Mouse (Mus musculus): ENCODE data around the gene Krt20. TPM values are rescaled to one million over a fixed set of nuclear protein-coding genes. Genes with fewer than 3 reads are reported as not detected.

Gene Krt20
- polyA plus RNA-seq, 1 experiment from 2014 or later: 1.6 TPM

GRCm38 (mm10) chr11:99448769-99449168 lies 10.8 kb upstream of the Krt20 start:
- H3K27me3 ChIP-seq (ENCODE audit: insufficient read depth, poor library complexity, severe bottlenecking): no peaks in the 10 kb centered on the region
- no peak for DNase-seq (ENCODE audit: low spot score)
- H3K9me3 ChIP-seq: no peaks in the 10 kb centered on the region
- no peaks in the 10 kb centered on the region for H3K36me3 ChIP-seq
- no peaks in the 10 kb centered on the region for H3K4me1 ChIP-seq (replicated peaks)
- no peak overlapping the region for H3K27ac ChIP-seq
- WGBS: 75% methylated on average over 2 of the region's 2 CpGs
- H3K4me3 ChIP-seq: no peak overlapping the region

DNA sequence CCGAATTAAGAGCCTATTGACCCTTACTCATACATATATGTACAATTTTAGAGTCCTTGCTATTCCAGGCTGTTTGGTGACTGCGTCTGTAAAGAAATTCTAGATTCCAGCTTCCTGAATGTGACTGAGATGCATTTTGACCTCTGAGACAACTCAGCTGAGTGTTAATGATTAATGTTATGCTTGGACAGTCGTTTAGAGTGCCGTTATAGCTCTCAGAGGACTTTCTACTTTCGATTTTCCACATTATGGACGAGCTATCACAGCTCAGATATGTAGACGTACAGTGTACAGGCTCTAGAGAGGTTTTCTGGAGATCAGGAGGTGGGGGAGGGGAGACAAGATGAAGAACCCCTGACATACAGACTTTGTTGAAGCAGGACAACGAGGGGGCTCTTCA lies 3.3 kb upstream of the Krt20 start:
- 74% methylated on average over 8 of the region's 8 CpGs for WGBS
- H3K27ac ChIP-seq: no peak overlapping the region
- 0 out of 2 replicates have a peak, but pooled peaks cover 4% of the 10 kb centered on the region for H3K4me1 ChIP-seq (replicated peaks)
- no peaks in the 10 kb centered on the region for H3K27me3 ChIP-seq (ENCODE audit: insufficient read depth, poor library complexity, severe bottlenecking)
- no peaks in the 10 kb centered on the region for H3K36me3 ChIP-seq
- H3K9me3 ChIP-seq: no peaks in the 10 kb centered on the region
- DNase-seq (ENCODE audit: low spot score): no peak
- no peak overlapping the region for H3K4me3 ChIP-seq

DNA sequence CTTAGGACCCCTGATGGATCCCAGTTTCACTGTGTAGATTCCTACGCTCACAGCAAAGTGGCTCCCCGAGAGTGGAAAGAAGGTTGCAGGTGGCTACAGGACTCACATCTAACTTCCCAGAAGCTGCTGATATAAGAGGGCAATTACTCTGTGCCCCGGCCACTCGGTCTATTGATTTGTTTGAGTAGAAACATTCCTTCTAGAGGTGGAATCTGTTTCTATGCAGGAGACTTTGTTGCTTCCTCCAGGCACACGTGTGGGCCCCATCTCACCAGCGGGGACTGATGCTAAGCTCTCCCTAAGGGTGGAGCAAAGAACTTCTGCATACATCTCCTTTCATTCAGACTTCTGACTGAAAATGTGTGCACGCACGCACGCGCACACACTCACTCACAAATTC lies 1.5 kb upstream of the Krt20 start:
- no peaks in the 10 kb centered on the region for H3K36me3 ChIP-seq
- 0 out of 2 replicates have a peak, but pooled peaks cover 4% of the 10 kb centered on the region for H3K4me1 ChIP-seq (replicated peaks)
- no peaks in the 10 kb centered on the region for H3K9me3 ChIP-seq
- H3K27me3 ChIP-seq (ENCODE audit: insufficient read depth, poor library complexity, severe bottlenecking): no peaks in the 10 kb centered on the region
- no peak overlapping the region for H3K27ac ChIP-seq
- 74% methylated on average over 10 of the region's 10 CpGs for WGBS
- H3K4me3 ChIP-seq: no peak overlapping the region
- no peak for DNase-seq (ENCODE audit: low spot score)

DNA sequence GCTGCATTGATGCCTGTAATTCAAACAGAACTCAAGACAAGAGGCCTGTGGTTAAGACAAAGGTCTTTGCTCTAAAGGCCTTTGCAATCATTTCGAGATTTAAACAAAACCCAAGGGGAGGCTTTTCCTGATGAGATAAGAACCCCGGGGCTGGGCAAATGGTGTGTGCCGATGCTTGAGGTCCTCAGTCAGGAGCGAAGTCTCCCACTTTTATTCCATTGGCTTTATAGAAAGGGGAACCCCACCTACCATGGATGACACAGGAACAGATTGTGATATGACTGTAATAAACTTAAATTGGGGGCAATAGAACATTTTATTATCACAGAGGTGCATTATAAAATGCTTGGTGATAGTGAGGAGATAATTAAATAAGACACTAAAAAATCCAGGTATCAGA lies 1.3 kb downstream of the Krt20 start:
- Histone ChIP-seq H3K27me3 (ENCODE audit: insufficient read depth, poor library complexity, severe bottlenecking) (no peaks in the 10 kb centered on the region), H3K9me3 (no peaks in the 10 kb centered on the region), H3K4me1 (replicated peaks) (0 out of 2 replicates have a peak, but pooled peaks cover 4% of the 10 kb centered on the region), H3K4me3 (no peak overlapping the region), H3K36me3 (no peaks in the 10 kb centered on the region), H3K27ac (no peak overlapping the region)
- WGBS: 75% methylated on average over 4 of the region's 4 CpGs
- no peak for DNase-seq (ENCODE audit: low spot score)

DNA sequence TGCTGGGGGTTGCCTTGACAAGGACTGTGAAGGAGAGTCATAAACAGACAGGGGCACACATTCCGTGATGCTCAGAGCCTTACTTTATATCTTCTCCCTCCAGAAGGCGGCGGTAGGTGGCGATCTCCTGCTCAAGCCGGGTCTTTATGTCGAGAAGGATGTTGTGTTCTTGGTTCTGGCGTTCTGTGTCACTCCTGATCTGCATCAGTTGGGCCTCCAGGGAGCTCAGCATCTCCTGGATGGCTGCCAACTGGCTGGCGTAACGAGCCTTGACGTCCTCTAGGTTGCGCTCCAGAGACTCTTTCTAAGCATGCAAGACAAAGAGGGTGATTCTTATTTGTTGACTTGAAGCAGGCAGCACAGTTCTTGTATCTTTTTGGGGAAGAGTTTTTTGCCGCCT lies 7.3 kb downstream of the Krt20 start:
- Histone ChIP-seq H3K4me1 (replicated peaks) (0 out of 2 replicates have a peak, but pooled peaks cover 3% of the 10 kb centered on the region), H3K27me3 (ENCODE audit: insufficient read depth, poor library complexity, severe bottlenecking) (no peaks in the 10 kb centered on the region; the same call in 1 of the 2 replicates), H3K4me3 (no peak overlapping the region), H3K27ac (no peak overlapping the region), H3K9me3 (no peaks in the 10 kb centered on the region), H3K36me3 (no peaks in the 10 kb centered on the region)
- DNase-seq (ENCODE audit: low spot score): peak; percentile 10
- whole genome bisulfite sequencing: 57% methylated on average over 12 of the region's 12 CpGs

- Histone ChIP-seq H3K27me3 (ENCODE audit: insufficient read depth, poor library complexity, severe bottlenecking) (0 out of 2 replicates have a peak, but pooled peaks cover 3% of the 10 kb centered on the region), H3K9me3 (no peaks in the 10 kb centered on the region), H3K27ac (no peak within 1 kb of the TSS), H3K36me3 (no peaks in the 10 kb centered on the region), H3K4me3 (no peak within 1 kb of the TSS), H3K4me1 (replicated peaks) (no peaks in the 10 kb centered on the region)
- 91% methylated on average over 10 of the region's 10 CpGs for WGBS
- no peak for DNase-seq (ENCODE audit: low spot score)
Observed at GRCm38 (mm10) chr11:99422159-99422558, 15.8 kb downstream of the Krt20 start, which contains the start of gene Krt12. Gene Krt12 (minus strand): TSS chr11:99422259.

GRCm38 (mm10) chr11:99420586-99420985 lies 17.4 kb downstream of the Krt20 start:
- Histone ChIP-seq H3K4me1 (replicated peaks) (no peaks in the 10 kb centered on the region), H3K9me3 (no peaks in the 10 kb centered on the region), H3K4me3 (no peak overlapping the region), H3K27me3 (ENCODE audit: insufficient read depth, poor library complexity, severe bottlenecking) (0 out of 2 replicates have a peak, but pooled peaks cover 3% of the 10 kb centered on the region), H3K36me3 (no peaks in the 10 kb centered on the region), H3K27ac (no peak overlapping the region)
- no peak for DNase-seq (ENCODE audit: low spot score)
- 60% methylated on average over 10 of the region's 10 CpGs for WGBS

- DNase-seq (ENCODE audit: low spot score): no peak
- Histone ChIP-seq H3K27me3 (ENCODE audit: insufficient read depth, poor library complexity, severe bottlenecking) (0 out of 2 replicates have a peak, but pooled peaks cover 3% of the 10 kb centered on the region), H3K36me3 (no peaks in the 10 kb centered on the region), H3K9me3 (no peaks in the 10 kb centered on the region), H3K4me3 (no peak overlapping the region), H3K4me1 (replicated peaks) (no peaks in the 10 kb centered on the region), H3K27ac (no peak overlapping the region)
- 71% methylated on average over 16 of the region's 16 CpGs for WGBS
Observed at GRCm38 (mm10) chr11:99417819-99418218, 20.1 kb downstream of the Krt20 start.

- Histone ChIP-seq H3K27me3 (ENCODE audit: insufficient read depth, poor library complexity, severe bottlenecking) (0 out of 2 replicates have a peak, but pooled peaks cover 3% of the 10 kb centered on the region), H3K36me3 (no peaks in the 10 kb centered on the region), H3K4me3 (no peak overlapping the region), H3K4me1 (replicated peaks) (no peaks in the 10 kb centered on the region), H3K9me3 (no peaks in the 10 kb centered on the region), H3K27ac (no peak overlapping the region)
- DNase-seq (ENCODE audit: low spot score): no peak
- WGBS: 89% methylated on average over 13 of the region's 13 CpGs
Observed at GRCm38 (mm10) chr11:99416902-99417301, 21.0 kb downstream of the Krt20 start.

- Histone ChIP-seq H3K27me3 (ENCODE audit: insufficient read depth, poor library complexity, severe bottlenecking) (0 out of 2 replicates have a peak, but pooled peaks cover 3% of the 10 kb centered on the region), H3K27ac (no peak overlapping the region), H3K9me3 (no peaks in the 10 kb centered on the region), H3K4me1 (replicated peaks) (no peaks in the 10 kb centered on the region), H3K36me3 (no peaks in the 10 kb centered on the region), H3K4me3 (no peak overlapping the region)
- no peak for DNase-seq (ENCODE audit: low spot score)
- 91% methylated on average over 13 of the region's 13 CpGs for WGBS
Observed at GRCm38 (mm10) chr11:99414463-99415147, 23.3 kb downstream of the Krt20 start.

GRCm38 (mm10) chr11:99413247-99413646 lies 24.7 kb downstream of the Krt20 start:
- Histone ChIP-seq H3K27me3 (ENCODE audit: insufficient read depth, poor library complexity, severe bottlenecking) (0 out of 2 replicates have a peak, but pooled peaks cover 3% of the 10 kb centered on the region), H3K4me3 (no peak overlapping the region), H3K9me3 (no peaks in the 10 kb centered on the region), H3K27ac (no peak overlapping the region), H3K36me3 (no peaks in the 10 kb centered on the region), H3K4me1 (replicated peaks) (no peaks in the 10 kb centered on the region)
- 24% methylated on average over 6 of the region's 6 CpGs for WGBS
- peak; percentile 17 for DNase-seq (ENCODE audit: low spot score)

DNA sequence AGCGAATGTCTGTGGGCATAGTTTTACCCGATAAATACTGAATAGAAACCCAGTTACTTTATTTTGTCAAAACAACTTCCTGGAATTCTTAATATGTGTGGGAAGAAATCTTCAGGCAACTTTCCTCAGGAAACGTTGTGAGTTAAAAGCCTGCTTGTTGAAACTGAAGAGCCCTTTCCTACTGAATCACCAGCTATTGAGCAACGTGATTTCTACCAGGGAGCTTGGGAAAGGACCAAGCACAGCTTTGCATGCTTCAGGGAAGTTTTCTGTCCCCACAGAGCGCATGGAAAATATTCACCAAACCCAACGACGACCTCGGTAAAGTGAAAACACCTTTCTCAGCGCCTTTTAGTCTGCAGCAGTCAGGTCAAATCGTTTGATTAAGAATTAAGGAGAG lies 31.8 kb downstream of the Krt20 start:
- Histone ChIP-seq H3K9me3 (no peaks in the 10 kb centered on the region), H3K27ac (no peak overlapping the region), H3K36me3 (no peaks in the 10 kb centered on the region), H3K4me1 (replicated peaks) (no peaks in the 10 kb centered on the region), H3K27me3 (ENCODE audit: insufficient read depth, poor library complexity, severe bottlenecking) (no peaks in the 10 kb centered on the region), H3K4me3 (no peak overlapping the region)
- DNase-seq (ENCODE audit: low spot score): no peak
- WGBS: 82% methylated on average over 10 of the region's 10 CpGs

DNA sequence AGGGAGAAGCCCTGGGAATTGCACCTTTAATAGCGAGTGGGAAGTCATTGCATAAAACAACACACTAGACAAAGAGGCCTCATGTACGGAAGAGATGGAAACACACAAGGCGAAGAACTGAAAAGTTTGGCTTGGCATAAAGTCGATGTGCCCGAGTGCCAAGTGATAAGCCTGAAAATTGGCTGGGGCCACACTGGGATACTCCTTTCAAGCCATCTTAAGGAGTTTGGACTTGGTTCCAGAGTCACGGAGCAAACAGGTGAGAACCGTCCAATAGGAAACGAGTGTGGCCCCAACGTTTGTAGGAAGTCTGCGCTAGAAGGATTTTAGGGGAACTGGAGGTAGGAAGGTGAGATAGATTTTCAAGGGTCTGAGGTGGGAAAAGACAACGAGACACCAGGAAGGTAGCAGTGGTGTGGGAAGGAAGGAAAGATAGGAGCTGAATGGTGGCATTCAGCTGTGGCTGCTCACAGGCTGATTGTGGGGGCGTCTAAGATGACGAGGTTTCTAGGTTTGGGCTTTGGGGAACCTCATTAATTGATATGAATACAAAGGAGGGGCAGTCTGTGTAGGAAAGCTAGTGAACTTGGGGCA lies 37.9 kb downstream of the Krt20 start:
- no peaks in the 10 kb centered on the region for H3K36me3 ChIP-seq
- H3K27ac ChIP-seq: no peak overlapping the region

More for the DNA sequence above, 37.9 kb downstream of the Krt20 start:
- Histone ChIP-seq H3K4me1 (replicated peaks) (no peaks in the 10 kb centered on the region), H3K9me3 (no peaks in the 10 kb centered on the region), H3K27me3 (ENCODE audit: insufficient read depth, poor library complexity, severe bottlenecking) (0 out of 2 replicates have a peak, but pooled peaks cover 7% of the 10 kb centered on the region), H3K4me3 (no peak overlapping the region)
- WGBS: 86% methylated on average over 13 of the region's 13 CpGs
- no peak for DNase-seq (ENCODE audit: low spot score)

Data from hindbrain, embryonic 10.5 days (tissue).